Mouse (Mus musculus) R1 (cell line): Measurements from ENCODE around the gene C8g.

ENCODE experiments used
- DNase-seq: peaks from one replicate; pipeline ENCODE4 v3.0.0-alpha.2; 2018; ENCODE audit warnings: low read depth, low spot score

C8g gene

GRCm38 (mm10) chr2:25501593-25502486 is at the start of gene C8g:
TSS of gene C8g (minus strand) at chr2:25501719.
- peak; percentile 37 for DNase-seq

- DNase-seq, result peak; percentile 50
Observed at GRCm38 (mm10) chr2:25551186-25551585, 49.7 kb upstream of the C8g start.

DNA sequence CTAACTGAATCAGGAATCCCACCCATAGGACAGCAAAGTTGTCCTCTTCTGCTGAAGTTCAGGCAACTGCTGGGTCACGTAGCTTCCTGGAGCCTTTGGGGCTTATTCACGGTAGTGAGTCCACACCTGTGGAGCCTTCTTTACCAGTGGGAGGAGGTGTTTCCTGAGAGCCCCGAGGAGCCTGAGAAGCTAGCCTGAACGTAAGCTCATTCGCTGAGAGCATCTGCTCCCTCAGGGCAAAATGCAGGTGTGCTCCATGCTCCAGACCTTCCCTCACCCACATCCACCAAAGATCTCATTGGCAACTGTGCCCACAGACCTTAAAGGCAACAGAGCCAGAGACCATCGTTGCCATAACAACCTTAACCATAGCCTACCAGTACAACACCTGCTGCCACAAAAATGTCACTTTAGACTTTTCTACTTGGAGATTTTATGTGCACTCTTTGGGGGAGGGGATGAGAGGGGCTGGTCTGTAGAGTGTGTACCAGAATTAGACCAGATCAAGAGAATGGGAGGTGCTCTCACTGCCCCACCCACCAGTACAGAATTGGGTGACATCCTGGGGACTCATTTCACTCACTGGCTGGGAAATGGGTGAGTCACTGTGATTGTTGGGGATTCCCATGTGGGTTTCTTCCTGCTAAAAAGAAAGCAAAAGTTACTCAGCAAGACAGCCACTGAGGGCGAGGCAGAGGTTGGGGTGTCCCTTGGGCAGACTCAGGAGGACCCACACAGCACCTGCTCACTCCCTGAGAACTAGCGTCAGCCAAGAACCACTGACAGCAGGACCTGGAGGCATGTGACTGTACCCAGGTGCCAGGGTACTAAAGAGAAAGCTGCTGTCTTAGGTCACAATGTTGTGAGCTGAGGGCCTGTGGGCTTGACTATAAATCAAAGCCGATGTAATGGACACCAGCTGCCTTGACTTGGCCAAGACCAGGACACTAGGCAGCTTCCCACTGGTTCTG is 47.8 kb upstream of the C8g start:
- DNase-seq, result no peak

- peak; percentile 99 for DNase-seq
Observed at GRCm38 (mm10) chr2:25546811-25547491, 45.4 kb upstream of the C8g start, which contains the start of gene Traf2. TSS of gene Traf2 (minus strand) at chr2:25546940.

DNA sequence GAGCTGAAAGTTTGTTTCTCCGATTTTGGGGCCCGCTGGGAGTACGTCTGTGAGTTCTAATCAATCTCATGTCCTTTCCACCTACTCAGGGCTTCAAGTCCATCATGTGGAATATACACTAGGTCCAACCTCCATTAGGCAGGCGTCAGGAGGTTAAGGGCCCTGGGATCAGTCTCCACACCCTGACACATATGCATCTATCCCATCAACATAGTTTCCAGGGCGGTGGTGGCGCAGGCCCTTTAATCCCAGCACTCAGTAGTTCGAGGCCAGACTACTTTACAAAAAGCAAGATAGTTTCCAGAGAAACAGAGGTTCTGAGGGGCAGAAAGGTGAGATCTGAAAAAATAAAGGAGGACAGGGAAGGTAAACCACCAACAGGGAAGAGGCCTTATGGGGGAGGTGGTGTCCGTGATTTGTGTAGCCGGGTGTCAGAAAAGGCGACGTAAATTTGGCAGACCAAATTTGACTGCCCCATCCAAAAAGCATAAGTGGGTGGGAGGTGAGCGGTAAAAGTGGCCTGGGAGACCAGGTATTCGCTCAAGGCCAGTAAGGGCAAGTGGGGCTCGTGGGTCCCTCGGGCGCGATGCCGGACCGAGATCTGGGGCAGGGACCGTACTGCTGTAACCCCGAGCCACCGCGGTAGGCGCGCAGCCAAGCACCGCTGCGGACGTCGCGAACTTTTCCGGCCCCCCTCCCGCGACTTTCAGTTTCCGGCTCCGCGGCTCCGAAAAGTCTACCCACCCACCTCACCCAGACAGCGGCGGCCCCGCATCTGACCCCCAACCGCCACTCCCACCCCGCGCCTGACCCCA is 44.7 kb upstream of the C8g start:
- DNase-seq, result peak; percentile 52

DNA sequence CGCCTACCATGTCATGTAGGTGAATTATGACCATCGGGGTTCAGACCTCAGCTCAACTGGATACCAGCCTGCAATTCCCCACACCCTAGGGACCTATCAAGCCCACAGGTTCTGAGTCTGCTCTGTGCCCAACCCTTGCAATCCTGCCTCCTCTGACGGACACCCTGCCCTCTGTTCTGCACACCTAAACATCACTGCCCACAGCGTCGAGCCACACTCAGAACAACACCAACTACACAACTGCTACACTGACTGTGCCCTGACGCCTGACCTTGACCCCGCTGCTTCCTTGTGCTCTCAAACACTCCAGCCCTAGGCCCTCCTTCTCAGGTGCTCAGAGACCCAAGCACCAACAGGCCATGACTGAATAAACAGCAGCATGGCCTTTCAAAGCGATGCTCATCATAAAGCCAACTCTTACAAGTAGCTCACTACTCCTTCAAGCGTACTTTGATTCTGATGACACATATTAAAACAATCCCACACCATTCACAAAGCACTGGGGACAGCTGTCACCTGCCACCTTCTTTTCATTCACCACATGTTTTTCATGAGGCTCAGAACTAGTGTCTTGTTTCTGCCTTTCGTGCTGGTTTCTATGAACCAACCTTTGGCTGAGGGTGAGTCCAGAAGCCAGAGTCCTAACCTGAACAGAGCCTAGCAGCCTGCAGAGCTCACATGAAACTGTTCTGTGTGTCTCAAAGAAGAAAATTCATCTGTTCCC is 40.3 kb upstream of the C8g start:
- DNase-seq, result no peak

DNA sequence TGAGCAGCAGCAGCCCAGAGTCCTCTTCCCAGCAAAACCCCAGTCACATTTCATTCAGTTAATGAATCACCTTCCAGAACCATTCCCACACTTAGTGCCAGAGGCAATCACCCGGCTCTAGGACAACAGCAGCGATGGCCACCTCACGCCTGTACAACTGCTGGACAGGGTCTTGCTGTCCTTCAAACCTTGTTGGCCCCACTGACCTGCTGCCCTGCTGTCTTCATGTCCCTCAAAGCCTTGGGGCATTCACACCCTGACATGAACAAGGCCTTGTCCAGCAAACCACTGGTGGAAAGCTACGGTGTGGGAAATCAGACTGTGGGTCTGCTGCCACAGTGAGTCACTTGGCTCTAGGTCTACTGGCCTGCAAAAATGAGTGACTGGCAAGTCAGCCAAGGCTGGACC is 39.0 kb upstream of the C8g start:
- DNase-seq, result no peak

- no peak for DNase-seq
Observed at GRCm38 (mm10) chr2:25536531-25536930, 35.0 kb upstream of the C8g start.

DNA sequence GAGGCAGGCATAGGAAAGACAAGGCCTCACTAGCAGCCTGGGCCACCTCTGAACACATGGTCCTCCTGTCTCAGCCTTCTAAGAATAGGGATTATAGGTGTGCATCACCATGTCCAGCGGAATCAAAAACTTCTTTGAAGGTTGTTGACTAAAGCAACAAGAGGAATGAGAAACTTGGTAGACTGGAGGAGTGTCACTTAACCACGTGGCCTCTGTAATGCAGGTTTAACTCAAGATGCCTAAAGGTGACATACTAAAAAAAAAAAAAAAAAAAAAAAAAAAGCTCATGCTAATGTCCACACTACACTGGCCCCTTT is 33.3 kb upstream of the C8g start:
- DNase-seq, result no peak

DNA sequence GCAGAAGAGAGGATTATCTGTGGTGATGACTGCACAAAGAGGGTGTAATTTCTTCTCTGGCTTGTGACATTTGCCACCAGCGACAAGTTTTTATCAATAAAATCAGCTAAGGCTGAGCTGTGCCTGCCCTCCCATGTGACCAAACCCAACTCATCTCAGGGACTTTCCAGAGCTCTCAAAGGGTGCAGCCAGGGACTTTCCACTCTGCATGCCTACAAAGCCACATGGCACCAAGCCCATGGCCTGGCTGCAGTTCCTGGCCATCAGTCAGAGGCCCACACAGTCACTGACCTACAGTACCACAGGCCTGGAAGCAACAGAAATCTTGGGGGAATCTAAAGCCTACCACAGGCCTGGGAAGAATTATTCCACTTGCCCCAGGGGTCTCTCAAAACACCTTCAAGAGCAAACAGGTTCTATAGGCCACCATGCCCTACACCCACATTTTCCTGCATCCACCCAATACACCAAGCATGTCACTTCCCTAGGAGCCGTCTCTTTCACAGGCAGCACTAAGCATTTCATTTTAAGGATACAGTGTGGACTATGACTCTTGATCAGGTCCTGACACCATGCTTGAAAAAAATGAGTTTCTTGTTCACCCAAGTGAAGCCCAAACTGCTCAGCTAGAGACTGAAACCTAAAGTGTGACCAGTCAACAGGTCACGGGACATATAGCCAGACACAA is 32.8 kb upstream of the C8g start:
- no peak for DNase-seq

- no peak for DNase-seq
Observed at GRCm38 (mm10) chr2:25533707-25534106, 32.2 kb upstream of the C8g start.

DNA sequence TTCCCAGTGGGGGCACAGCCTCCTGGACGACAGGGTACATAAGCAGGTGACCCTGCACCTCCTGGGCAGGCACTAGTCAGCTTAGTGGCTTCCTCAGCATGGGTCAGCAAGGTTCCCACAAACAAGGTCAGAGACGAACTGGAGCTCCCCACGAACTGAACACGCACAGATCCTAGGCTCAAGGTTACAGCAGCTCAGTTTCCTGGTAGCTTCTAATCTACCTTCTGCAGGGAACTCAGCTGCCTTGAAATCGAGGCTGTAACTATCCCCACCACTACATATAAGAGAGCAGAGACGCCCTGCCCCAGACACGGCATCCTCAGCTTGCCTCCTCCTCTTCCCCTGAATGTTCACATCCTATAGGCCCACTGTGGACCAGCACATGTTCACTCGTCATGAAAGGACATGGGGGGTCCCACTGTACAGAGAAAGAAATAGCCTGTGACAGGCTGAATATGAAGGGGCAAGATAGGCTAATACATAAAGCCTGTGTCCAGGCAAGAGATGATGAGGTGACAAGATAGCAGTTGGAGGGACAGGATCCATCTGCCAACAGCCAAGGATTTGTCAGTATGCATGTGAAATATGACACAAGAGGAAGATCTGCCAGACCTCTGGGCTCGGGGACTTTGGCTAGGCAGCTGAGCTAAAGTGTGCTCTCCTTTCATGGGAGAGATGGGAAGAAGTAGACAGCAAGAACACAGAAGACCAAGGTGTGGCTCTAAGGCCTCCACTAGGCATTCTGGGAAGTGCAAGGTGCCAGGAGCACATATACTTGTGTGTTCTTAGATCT is 25.2 kb upstream of the C8g start:
- no peak for DNase-seq

- DNase-seq, result no peak
Observed at GRCm38 (mm10) chr2:25509912-25510311, 8.4 kb upstream of the C8g start.

DNA sequence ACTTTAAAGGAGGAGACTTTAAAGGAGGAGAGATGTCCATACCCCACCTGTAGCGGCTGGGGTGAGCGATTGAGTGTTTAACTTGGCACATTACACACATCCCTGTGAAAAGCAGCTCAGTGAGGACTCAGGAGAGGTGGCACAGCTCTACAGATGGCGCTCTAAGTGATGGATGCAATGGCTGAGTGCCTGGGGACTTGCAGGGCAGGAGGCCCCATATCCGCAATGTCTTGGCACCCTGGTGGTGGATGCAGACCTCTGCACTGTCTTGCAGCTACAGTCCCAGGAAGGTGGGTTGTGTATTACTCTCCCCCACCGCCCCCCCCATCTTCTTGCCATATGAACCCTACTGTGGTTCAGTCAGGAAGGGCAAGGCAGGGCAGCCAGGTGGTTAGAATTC is 5.4 kb upstream of the C8g start:
- DNase-seq, result peak; percentile 59

DNA sequence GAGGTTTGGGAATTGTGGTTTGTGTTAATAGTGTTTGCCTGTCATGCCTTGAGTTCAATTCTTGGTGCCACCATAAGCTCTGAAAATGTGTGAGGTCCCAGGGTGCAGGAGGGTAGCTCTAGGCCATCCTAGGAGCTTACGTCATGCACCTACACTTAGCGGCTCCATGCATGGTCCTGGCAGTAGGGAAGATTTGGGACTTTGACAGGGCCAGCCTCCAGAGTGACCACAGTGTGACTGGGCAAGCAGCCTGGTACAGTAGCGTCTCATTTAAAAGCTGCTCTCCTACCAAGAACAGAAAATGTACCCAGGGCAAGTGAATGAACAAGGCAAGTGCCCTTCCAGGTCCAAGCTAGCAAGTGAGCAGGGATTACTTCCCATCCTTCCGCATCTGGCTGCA is 4.3 kb upstream of the C8g start:
- DNase-seq, result no peak

DNA sequence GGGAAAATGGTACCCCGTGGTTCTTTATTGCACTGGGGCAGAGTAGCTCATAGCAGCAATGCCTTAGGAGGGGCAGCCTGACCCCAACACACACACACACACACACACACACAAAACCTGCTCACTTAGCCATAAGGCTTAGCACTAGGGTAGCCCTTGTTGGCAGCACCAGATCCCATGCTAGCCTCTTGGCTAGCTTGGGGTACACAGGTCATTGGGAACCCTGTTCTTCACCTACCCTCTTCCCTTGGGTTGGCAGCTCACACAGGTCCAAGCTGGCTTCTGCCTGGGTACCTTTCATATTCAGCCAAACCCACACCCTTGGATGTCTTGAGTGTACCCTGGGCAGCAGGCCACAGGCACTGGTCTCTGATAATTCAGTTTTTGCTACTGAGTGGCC is 3.5 kb upstream of the C8g start:
- no peak for DNase-seq

DNA sequence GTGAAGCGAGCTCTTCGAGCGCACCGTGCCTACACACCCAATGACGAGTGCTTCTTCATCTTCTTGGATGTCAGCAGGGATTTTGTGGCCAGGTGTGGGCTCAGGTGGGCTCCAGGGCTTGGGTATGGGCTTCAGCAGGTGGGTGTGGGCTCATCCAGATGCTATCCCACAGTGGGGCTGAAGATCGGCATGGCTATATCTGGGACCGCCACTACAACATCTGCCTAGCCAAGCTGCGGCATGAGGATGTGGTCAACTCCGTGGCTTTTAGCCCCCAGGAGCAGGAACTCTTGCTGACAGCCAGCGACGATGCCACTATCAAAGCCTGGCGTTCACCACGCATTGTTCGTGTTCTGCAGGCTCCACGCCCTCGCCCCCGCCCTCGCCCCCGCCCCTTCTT is 3.0 kb upstream of the C8g start:
- no peak for DNase-seq

GRCm38 (mm10) chr2:25502726-25503125 is 1.2 kb upstream of the C8g start:
- no peak for DNase-seq
